Mouse (Mus musculus): ENCODE results near the gene Dtx3. TPM values are rescaled to one million over a fixed set of nuclear protein-coding genes. Genes with fewer than 3 reads are reported as not detected.

The Dtx3 gene
- polyA plus RNA-seq, 1 experiment, result 157 TPM

DNA sequence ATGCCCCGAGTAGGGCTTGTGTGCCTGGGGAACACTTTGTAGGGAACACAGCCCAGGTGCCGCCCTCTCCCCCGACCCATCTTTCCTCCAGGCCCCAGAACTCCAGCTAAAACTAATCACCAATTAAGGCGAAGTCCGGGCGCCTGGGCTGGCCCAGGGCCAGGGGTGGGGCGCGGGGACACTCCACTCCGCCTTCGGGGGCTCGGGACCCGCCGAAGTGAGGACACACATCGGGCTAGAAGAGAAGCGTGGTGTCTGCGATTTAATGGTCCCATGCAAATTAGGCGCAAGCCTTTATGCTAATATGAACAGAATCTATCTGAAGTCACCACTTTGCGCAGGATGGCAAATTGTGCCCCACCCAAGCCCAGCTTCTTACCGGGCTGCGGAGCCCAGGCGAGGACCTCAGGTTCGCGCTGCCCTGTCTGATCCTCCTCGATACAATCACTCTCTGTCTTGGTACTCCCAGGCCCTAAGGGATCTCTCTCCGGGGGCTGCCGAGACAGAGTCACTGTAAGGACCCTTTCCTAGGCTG, 6.3 kb downstream of the Dtx3 start:
- no peaks in the 10 kb centered on the region for H3K4me1 ChIP-seq (ENCODE audit: control insufficient read depth, insufficient read depth, low read length)
- peak; percentile 46 for DNase-seq
- peak overlapping the region; percentile 54 for H3K4me3 ChIP-seq (replicated peaks; ENCODE audit: extremely low read depth, low read depth, low read length)
- TF ChIP-seq POLR2A (IDR thresholded peaks at IDR 0.05; ENCODE audit: borderline replicate concordance, extremely low read depth, low read depth, low read length) (0 out of 2 replicates have a peak, but pooled peaks have one; percentile 11), CTCF (IDR thresholded peaks at IDR 0.05; ENCODE audit: insufficient read depth, low read length) (no peak)
- 2% methylated on average over 26 of the region's 26 CpGs for WGBS

- under 1% methylated on average over 45 of the region's 46 CpGs for WGBS
- peak overlapping the region; percentile 63 for H3K4me3 ChIP-seq (replicated peaks; ENCODE audit: extremely low read depth, low read depth, low read length)
- no peaks in the 10 kb centered on the region for H3K4me1 ChIP-seq (ENCODE audit: control insufficient read depth, insufficient read depth, low read length)
- TF ChIP-seq CTCF (IDR thresholded peaks at IDR 0.05; ENCODE audit: insufficient read depth, low read length) (no peak), POLR2A (IDR thresholded peaks at IDR 0.05; ENCODE audit: borderline replicate concordance, extremely low read depth, low read depth, low read length) (peak; percentile 31; the same call in 1 of the 2 replicates)
- DNase-seq, result peak; percentile 51
Measured at GRCm38 (mm10) chr10:127188465-127189115, 6.9 kb downstream of the Dtx3 start.

- Histone ChIP-seq H3K4me3 (replicated peaks; ENCODE audit: extremely low read depth, low read depth, low read length) (no peak overlapping the region), H3K4me1 (ENCODE audit: control insufficient read depth, insufficient read depth, low read length) (no peaks in the 10 kb centered on the region)
- WGBS, result 3% methylated on average over 16 of the region's 21 CpGs
- no peak for DNase-seq
- no peak for TF ChIP-seq CTCF (IDR thresholded peaks at IDR 0.05; ENCODE audit: insufficient read depth, low read length)
- TF ChIP-seq POLR2A (IDR thresholded peaks at IDR 0.05; ENCODE audit: borderline replicate concordance, extremely low read depth, low read depth, low read length), result no peak
Measured at GRCm38 (mm10) chr10:127188079-127188453, 7.5 kb downstream of the Dtx3 start.

GRCm38 (mm10) chr10:127187371-127188078, 8.0 kb downstream of the Dtx3 start:
- no peak for DNase-seq
- Histone ChIP-seq H3K4me1 (ENCODE audit: control insufficient read depth, insufficient read depth, low read length) (no peaks in the 10 kb centered on the region), H3K4me3 (replicated peaks; ENCODE audit: extremely low read depth, low read depth, low read length) (no peak overlapping the region)
- 64% methylated on average over 10 of the region's 10 CpGs for WGBS
- no peak for TF ChIP-seq CTCF (IDR thresholded peaks at IDR 0.05; ENCODE audit: insufficient read depth, low read length)
- TF ChIP-seq POLR2A (IDR thresholded peaks at IDR 0.05; ENCODE audit: borderline replicate concordance, extremely low read depth, low read depth, low read length), result no peak

- H3K4me3 ChIP-seq (replicated peaks; ENCODE audit: extremely low read depth, low read depth, low read length), result no peak overlapping the region
- 75% methylated on average over 1 of the region's 1 CpGs for WGBS
- no peak for DNase-seq
- TF ChIP-seq CTCF (IDR thresholded peaks at IDR 0.05; ENCODE audit: insufficient read depth, low read length) (0 out of 2 replicates have a peak, but pooled peaks have one; percentile 5), POLR2A (IDR thresholded peaks at IDR 0.05; ENCODE audit: borderline replicate concordance, extremely low read depth, low read depth, low read length) (no peak)
- H3K4me1 ChIP-seq (ENCODE audit: control insufficient read depth, insufficient read depth, low read length), result no peaks in the 10 kb centered on the region
Measured at GRCm38 (mm10) chr10:127186451-127186850, 9.1 kb downstream of the Dtx3 start.

GRCm38 (mm10) chr10:127185506-127185905, 10.0 kb downstream of the Dtx3 start:
- Histone ChIP-seq H3K4me3 (replicated peaks; ENCODE audit: extremely low read depth, low read depth, low read length) (no peak overlapping the region), H3K4me1 (ENCODE audit: control insufficient read depth, insufficient read depth, low read length) (no peaks in the 10 kb centered on the region)
- 87% methylated on average over 15 of the region's 15 CpGs for WGBS
- no peak for DNase-seq
- TF ChIP-seq CTCF (IDR thresholded peaks at IDR 0.05; ENCODE audit: insufficient read depth, low read length), result no peak
- no peak for TF ChIP-seq POLR2A (IDR thresholded peaks at IDR 0.05; ENCODE audit: borderline replicate concordance, extremely low read depth, low read depth, low read length)

DNA sequence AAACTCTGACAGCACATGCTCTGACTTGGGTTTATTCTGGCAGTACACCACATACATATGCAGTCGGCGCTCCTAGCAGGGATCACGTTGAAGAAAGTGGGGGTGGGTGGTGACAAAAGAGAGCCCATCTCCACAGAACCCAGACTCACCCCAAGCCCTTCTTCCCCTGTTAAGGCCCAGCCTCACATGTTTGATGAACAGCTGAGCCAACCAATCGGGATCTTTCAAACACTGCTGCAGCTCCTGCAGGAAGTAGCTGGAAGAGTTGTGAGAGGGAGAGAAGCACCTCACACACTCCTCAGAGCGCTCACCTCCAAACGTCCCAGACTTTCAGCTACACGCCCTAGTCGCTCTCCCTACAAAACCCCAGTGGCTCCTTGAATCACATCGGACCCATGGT, 10.4 kb downstream of the Dtx3 start:
- no peaks in the 10 kb centered on the region for H3K4me1 ChIP-seq (ENCODE audit: control insufficient read depth, insufficient read depth, low read length)
- 77% methylated on average over 9 of the region's 9 CpGs for WGBS
- DNase-seq, result no peak
- TF ChIP-seq CTCF (IDR thresholded peaks at IDR 0.05; ENCODE audit: insufficient read depth, low read length), result no peak
- no peak for TF ChIP-seq POLR2A (IDR thresholded peaks at IDR 0.05; ENCODE audit: borderline replicate concordance, extremely low read depth, low read depth, low read length)
- H3K4me3 ChIP-seq (replicated peaks; ENCODE audit: extremely low read depth, low read depth, low read length), result no peak overlapping the region

GRCm38 (mm10) chr10:127183759-127184158, 11.8 kb downstream of the Dtx3 start:
- Histone ChIP-seq H3K4me3 (replicated peaks; ENCODE audit: extremely low read depth, low read depth, low read length) (no peak overlapping the region), H3K4me1 (ENCODE audit: control insufficient read depth, insufficient read depth, low read length) (no peaks in the 10 kb centered on the region)
- no peak for TF ChIP-seq POLR2A (IDR thresholded peaks at IDR 0.05; ENCODE audit: borderline replicate concordance, extremely low read depth, low read depth, low read length)
- TF ChIP-seq CTCF (IDR thresholded peaks at IDR 0.05; ENCODE audit: insufficient read depth, low read length), result no peak
- 27% methylated on average over 20 of the region's 20 CpGs for WGBS
- DNase-seq, result no peak

DNA sequence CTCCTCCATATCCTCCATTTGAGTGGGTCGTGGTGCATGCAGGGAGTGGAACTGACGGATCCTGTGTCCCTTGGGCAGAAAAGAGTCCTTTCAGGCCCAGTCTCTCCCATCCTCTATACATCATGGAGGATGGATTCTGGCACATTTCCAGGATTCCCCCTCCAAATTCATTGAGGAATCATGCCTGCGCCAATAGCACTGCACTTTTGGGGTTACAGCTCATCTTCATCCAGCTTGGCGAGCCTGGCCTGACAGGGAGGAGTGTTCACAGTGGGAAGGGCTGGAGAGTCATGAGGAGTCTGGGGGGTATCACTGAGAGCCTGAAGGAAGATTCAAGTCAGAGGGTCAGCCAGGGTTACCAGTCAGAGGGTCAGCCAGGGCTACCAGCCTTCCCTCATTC, 12.9 kb downstream of the Dtx3 start:
- Histone ChIP-seq H3K4me3 (replicated peaks; ENCODE audit: extremely low read depth, low read depth, low read length) (no peak overlapping the region), H3K4me1 (ENCODE audit: control insufficient read depth, insufficient read depth, low read length) (peaks cover 3% of the 10 kb centered on the region; the same call in 1 of the 2 replicates)
- no peak for DNase-seq
- no peak for TF ChIP-seq CTCF (IDR thresholded peaks at IDR 0.05; ENCODE audit: insufficient read depth, low read length)
- WGBS, result 75% methylated on average over 4 of the region's 4 CpGs

All from lung, adult 2 months (tissue).